Mouse (Mus musculus) megakaryocyte, embryonic 14.5 days (primary cell): ENCODE measurements around the gene Nop9. TPM values are rescaled to one million over a fixed set of nuclear protein-coding genes. Genes with fewer than 3 reads are reported as not detected.

Experiments used
- H3K27me3 ChIP-seq: replicated peaks from 2 replicates; pipeline ENCODE3; 2012; ENCODE audit warnings: inconsistent platforms
- H3K36me3 ChIP-seq: replicated peaks from 2 replicates; pipeline ENCODE3; 2012; ENCODE audit warnings: low read length, inconsistent platforms, mixed read lengths
- H3K4me1 ChIP-seq: 2 replicates; pipeline ENCODE4 v1.6.1; 2012; ENCODE audit warnings: inconsistent platforms
- H3K4me3 ChIP-seq: replicated peaks from 2 replicates; pipeline ENCODE3; 2012; ENCODE audit warnings: moderate library complexity, mild to moderate bottlenecking, inconsistent platforms
- H3K9me3 ChIP-seq: 2 replicates; pipeline ENCODE4 v1.6.1; 2012; ENCODE audit warnings: inconsistent platforms
- FLI1 ChIP-seq: IDR thresholded peaks from 2 replicates; pipeline ENCODE4 v1.6.1; 2012; ENCODE audit warnings: low read length, inconsistent platforms, mixed read lengths
- GATA1 ChIP-seq: IDR thresholded peaks from 3 replicates; pipeline ENCODE4 v1.6.1; 2012; ENCODE audit warnings: mixed read lengths, low read length, inconsistent platforms, borderline replicate concordance
- polyA plus RNA-seq: library from polyadenylated mRNA; stranded (reverse); fragments of >175 nt; gene quantifications from 2 replicates; pipeline ENCODE4 v1.2.3, GENCODE M21; 2012; ENCODE audit warnings: low replicate concordance; ENCODE audit not compliant: insufficient read depth

The Nop9 gene
- polyA plus RNA-seq, 1 experiment: 25.1 TPM

DNA sequence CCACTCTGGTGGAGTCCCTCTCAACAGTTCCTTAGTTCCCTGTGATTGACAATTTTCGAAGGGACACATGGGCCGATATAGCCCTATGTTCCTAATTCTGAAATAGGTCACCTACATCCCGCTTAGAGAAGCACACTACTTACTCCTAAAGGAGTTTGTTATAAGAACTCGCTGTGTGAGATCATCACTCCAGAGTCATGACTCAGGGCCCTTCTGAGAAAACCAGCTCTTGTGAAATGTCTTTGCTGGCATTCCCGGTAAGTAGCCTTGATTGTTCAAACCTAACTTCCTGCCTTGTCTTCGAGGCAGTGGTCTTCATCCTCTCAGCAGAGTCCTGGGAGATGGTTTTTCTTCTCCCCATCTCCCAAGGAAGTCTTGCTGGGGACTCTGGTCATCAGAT is 23.1 kb downstream of the Nop9 start:
- Histone ChIP-seq H3K27me3 (peaks cover 51% of the 10 kb centered on the region), H3K4me3 (no peak overlapping the region), H3K4me1 (peaks cover 73% of the 10 kb centered on the region), H3K9me3 (no peaks in the 10 kb centered on the region), H3K36me3 (no peaks in the 10 kb centered on the region)
- no peak for TF ChIP-seq FLI1

- TF ChIP-seq GATA1 (no peak), FLI1 (no peak)
- H3K9me3 ChIP-seq: no peaks in the 10 kb centered on the region
- H3K36me3 ChIP-seq: no peaks in the 10 kb centered on the region
- H3K4me1 ChIP-seq: peaks cover 73% of the 10 kb centered on the region
- H3K27me3 ChIP-seq: peaks cover 58% of the 10 kb centered on the region
- peak overlapping the region; percentile 6 for H3K4me3 ChIP-seq
Measured at GRCm38 (mm10) chr14:55769087-55769703, 23.7 kb downstream of the Nop9 start.

DNA sequence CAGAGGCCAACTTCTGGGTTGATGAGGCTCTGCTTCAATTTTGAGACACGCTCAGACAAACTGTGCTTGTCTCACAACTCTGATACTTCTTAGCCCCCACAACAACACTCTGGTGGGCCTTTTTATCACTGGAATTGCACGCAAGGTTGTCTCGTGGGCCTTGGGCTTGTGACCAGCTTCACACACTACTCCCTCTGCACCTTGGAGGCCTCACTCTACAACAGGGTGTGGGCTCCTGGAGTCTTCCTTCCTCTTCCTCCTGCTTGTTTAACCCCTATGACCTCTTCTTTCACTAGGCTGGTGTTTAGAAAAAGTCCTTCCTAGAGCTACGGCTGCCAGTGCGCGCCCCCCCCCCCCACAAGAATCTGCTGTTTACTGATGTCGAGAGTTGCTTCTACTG is 31.2 kb downstream of the Nop9 start:
- Histone ChIP-seq H3K4me1 (peaks cover 46% of the 10 kb centered on the region), H3K27me3 (peaks cover 53% of the 10 kb centered on the region), H3K36me3 (no peaks in the 10 kb centered on the region), H3K4me3 (no peak overlapping the region), H3K9me3 (no peaks in the 10 kb centered on the region)
- TF ChIP-seq FLI1 (no peak), GATA1 (no peak)

- Histone ChIP-seq H3K27me3 (peaks cover 52% of the 10 kb centered on the region), H3K4me3 (no peak overlapping the region), H3K9me3 (no peaks in the 10 kb centered on the region), H3K36me3 (no peaks in the 10 kb centered on the region), H3K4me1 (peaks cover 44% of the 10 kb centered on the region)
- TF ChIP-seq GATA1 (no peak), FLI1 (no peak)
Measured at GRCm38 (mm10) chr14:55777176-55777575, 31.7 kb downstream of the Nop9 start.

GRCm38 (mm10) chr14:55777806-55778205 is 32.3 kb downstream of the Nop9 start:
- H3K36me3 ChIP-seq: no peaks in the 10 kb centered on the region
- TF ChIP-seq GATA1 (no peak), FLI1 (no peak)
- peak overlapping the region; percentile 15 for H3K4me3 ChIP-seq
- peaks cover 51% of the 10 kb centered on the region for H3K27me3 ChIP-seq
- no peaks in the 10 kb centered on the region for H3K9me3 ChIP-seq
- peaks cover 46% of the 10 kb centered on the region for H3K4me1 ChIP-seq

DNA sequence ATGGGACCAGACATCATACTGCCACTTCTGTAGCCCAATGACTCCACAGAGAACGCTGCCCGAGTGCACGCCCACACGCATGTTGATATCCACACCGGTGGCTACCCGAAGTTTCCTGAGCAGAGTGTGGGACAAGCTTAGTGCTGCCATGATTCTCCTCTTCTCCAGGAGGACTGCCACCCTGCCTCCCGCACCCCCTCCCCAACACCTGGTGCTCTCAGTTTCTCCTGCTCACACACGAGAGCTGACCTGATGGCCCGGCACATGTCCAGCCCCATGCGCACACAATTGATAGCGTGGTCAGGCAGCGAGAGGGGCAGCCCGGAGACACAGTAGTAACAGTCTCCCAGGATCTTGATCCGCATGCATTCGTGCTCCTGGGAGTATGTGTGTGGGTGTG is 33.2 kb downstream of the Nop9 start:
- Histone ChIP-seq H3K36me3 (no peaks in the 10 kb centered on the region), H3K4me3 (no peak overlapping the region), H3K4me1 (peaks cover 50% of the 10 kb centered on the region), H3K9me3 (no peaks in the 10 kb centered on the region), H3K27me3 (peaks cover 50% of the 10 kb centered on the region)
- TF ChIP-seq FLI1 (no peak), GATA1 (no peak)

DNA sequence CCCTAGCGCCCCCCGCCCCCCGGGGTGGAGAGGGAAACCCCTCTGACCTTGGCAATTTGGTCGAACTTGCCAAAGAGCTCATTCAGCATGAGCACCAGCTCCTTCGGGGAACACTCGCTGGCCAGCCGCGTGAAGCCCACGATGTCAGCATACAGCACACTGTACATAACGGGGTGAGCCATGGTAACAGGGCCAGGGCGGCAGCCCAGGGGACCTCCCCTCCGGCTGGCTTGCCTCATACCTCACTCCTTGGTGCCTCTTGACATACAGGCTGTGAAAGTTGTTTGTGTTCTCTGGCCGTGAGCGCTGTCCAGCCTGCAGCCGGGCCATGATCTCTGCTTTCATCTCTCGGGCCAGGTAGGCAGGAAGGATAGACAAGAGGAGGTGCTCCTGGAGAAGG is 34.2 kb downstream of the Nop9 start:
- TF ChIP-seq GATA1: no peak
- H3K27me3 ChIP-seq: peaks cover 44% of the 10 kb centered on the region
- no peak overlapping the region for H3K4me3 ChIP-seq
- peaks cover 42% of the 10 kb centered on the region for H3K4me1 ChIP-seq
- peaks cover 4% of the 10 kb centered on the region for H3K36me3 ChIP-seq
- H3K9me3 ChIP-seq: no peaks in the 10 kb centered on the region

DNA sequence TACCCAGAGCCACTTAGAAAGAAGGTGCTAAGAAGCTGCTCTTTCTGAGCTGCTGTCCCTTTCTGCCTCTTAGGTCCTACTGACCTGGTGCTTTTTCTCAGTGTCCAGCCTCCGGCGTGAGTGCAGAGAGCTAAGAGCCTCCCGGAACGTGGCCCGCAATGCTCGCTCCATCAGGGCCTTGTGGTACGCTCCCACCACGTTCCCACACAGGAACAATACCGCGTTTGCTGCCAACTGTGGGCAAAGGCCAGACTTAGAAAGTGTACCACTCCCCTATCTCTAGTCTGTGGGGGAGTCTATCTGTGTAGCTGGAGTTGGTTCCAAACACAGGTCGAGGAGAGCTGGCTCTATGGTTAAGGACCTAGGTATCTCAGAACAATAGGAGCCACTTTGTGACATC is 35.2 kb downstream of the Nop9 start:
- no peak for TF ChIP-seq GATA1
- TF ChIP-seq FLI1: no peak
- H3K36me3 ChIP-seq: peaks cover 14% of the 10 kb centered on the region
- H3K9me3 ChIP-seq: no peaks in the 10 kb centered on the region
- H3K4me3 ChIP-seq: no peak overlapping the region
- peaks cover 37% of the 10 kb centered on the region for H3K27me3 ChIP-seq
- H3K4me1 ChIP-seq: peaks cover 42% of the 10 kb centered on the region

DNA sequence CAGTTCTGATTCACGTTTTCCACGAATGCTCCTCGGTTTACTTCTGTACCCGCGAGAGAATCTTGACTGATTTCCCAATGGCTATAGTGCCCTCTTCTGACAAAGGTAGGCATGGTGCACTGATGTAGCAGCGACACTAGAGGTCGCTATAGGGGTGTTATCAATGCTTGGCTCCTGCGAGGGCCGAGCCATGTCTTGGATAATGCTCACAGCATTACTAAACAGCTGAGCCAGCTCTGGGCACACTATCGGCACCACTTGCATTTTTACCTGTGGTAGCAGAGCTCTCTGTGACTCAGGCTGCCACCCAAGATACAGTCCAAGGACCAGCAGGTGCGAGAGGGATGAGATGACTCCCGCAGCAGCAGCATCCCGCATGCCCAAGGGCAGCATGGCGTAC is 35.8 kb downstream of the Nop9 start:
- no peak for TF ChIP-seq GATA1
- no peak for TF ChIP-seq FLI1
- Histone ChIP-seq H3K36me3 (peaks cover 20% of the 10 kb centered on the region), H3K4me1 (peaks cover 42% of the 10 kb centered on the region), H3K27me3 (peaks cover 36% of the 10 kb centered on the region), H3K4me3 (peak overlapping the region; percentile 84), H3K9me3 (no peaks in the 10 kb centered on the region)

GRCm38 (mm10) chr14:55782361-55782960 is 37.0 kb downstream of the Nop9 start:
- Histone ChIP-seq H3K27me3 (peaks cover 36% of the 10 kb centered on the region), H3K36me3 (peaks cover 32% of the 10 kb centered on the region), H3K4me1 (peaks cover 39% of the 10 kb centered on the region), H3K9me3 (no peaks in the 10 kb centered on the region), H3K4me3 (no peak overlapping the region)
- no peak for TF ChIP-seq FLI1
- no peak for TF ChIP-seq GATA1
